Mouse (Mus musculus) G1E (cell line): ENCODE results near the gene Unc5b.

Experiments
- CTCF ChIP-seq: IDR thresholded peaks from 2 replicates; pipeline ENCODE4 v1.5.1; 2012; ENCODE audit warnings: low read depth, low read length, inconsistent platforms, mixed read lengths
- GATA1 ChIP-seq: IDR thresholded peaks from 2 replicates; pipeline ENCODE4 v1.6.1; 2012; ENCODE audit warnings: borderline replicate concordance, low read length, inconsistent platforms, mixed read lengths

DNA sequence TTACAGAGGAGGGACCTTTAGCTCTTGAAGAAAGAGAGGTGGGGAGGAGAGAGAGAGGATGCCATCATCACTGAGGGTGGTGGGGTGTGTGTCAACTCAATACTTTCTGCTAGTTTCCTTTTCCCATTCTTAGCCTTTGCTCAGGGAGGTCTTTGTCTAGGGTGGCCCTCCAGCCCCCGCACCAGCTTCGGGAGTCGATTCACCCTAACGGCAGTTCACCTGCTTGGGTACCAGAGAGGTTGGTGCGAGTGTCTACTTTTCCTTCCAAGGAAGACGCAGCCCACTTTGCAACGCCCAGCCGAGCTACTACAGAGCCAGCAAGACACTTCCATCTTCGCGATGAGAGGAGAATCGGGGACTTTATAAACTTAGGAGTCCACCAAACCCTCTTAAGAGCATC is 1.4 kb downstream of the Unc5b start:
- TF ChIP-seq CTCF: no peak
- TF ChIP-seq GATA1: no peak
